Mouse (Mus musculus) ES-E14 (cell line): ENCODE measurements around the gene C77080.

Experiments
- ZC3H11A ChIP-seq: IDR thresholded peaks from 2 replicates; pipeline ENCODE4 v1.6.1; 2012; ENCODE audit warnings: low read depth, mild to moderate bottlenecking, inconsistent platforms, low read length, borderline replicate concordance
- ZNF384 ChIP-seq: IDR thresholded peaks from 2 replicates; pipeline ENCODE4 v1.6.1; 2012; ENCODE audit warnings: low read depth, low read length, inconsistent platforms

DNA sequence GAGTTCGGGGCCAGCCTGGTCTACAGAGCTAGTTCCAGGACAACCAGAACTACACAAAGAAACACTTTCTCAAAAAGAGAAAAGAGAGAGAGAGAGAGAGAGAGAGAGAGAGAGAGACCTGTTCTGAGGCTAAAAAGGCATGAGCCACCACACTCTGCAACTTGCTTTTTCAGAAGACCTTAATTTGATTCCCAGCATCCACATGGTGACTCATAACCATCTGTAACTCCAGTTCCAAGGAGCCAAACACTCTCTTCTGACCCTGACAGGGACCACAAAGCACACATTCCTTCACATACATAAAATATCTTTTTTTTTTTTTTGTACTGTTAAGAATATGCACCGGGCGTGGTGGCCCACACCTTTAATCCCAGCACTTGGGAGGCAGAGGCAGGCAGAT, 6.6 kb downstream of the C77080 start:
- no peak for TF ChIP-seq ZC3H11A
- TF ChIP-seq ZNF384 = no peak
